Mouse (Mus musculus) small intestine, adult 10 weeks (tissue): Measurements from ENCODE around the gene Nr2e3. TPM values are rescaled to one million over a fixed set of nuclear protein-coding genes. Genes with fewer than 3 reads are reported as not detected.

Experiments
- polyA plus RNA-seq: library from polyadenylated mRNA; stranded (reverse); fragments of 350-450 nt; fragmentation: Illumina TruSeq; extraction: RNeasy Lipid Tissue Mini Kit (QIAGEN cat#74804); gene quantifications from one replicate; pipeline ENCODE4 v1.2.3, GENCODE M21; 2014; ENCODE audit warnings: low replicate concordance

The Nr2e3 gene
- polyA plus RNA-seq, result 4.0 TPM

GRCm38 (mm10) chr9:59960559-59960958, at the start of gene Nr2e3:
TSS of gene Nr2e3 (minus strand) at chr9:59960659.

Other genes with a start within 250 kb of the Nr2e3 start
- gene Senp8, start 209.9 kb downstream of the Nr2e3 start, polyA plus RNA-seq, result 15.3 TPM
- 8.9 TPM for gene Myo9a, start 209.8 kb downstream of the Nr2e3 start, polyA plus RNA-seq